Mouse (Mus musculus) neural tube, embryonic 11.5 days (tissue): Measurements from ENCODE around the gene Tanc2. TPM values are rescaled to one million over a fixed set of nuclear protein-coding genes. Genes with fewer than 3 reads are reported as not detected.

Source experiments
- ATAC-seq: fragments of 200-750 bp; cut with Nextera tagmentation; 2 replicates; pipeline ENCODE4 v1.8.0; 2017; ENCODE audit warnings: moderate number of reproducible peaks, mild to moderate bottlenecking, moderate TSS enrichment, moderate library complexity; ENCODE audit not compliant: insufficient read depth, low FRiP score, low TSS enrichment
- DNase-seq: peaks from one replicate; pipeline ENCODE4 v3.0.0-alpha.2; 2015; ENCODE audit warnings: low spot score
- H3K27ac ChIP-seq: fragments of 300-500 bp; sonication (generic); 2 replicates; pipeline ENCODE4 v1.5.1; 2014; ENCODE audit warnings: low read depth, mild to moderate bottlenecking, low read length
- H3K27me3 ChIP-seq: fragments of 300-500 bp; sonication (generic); 2 replicates; pipeline ENCODE4 v1.6.1; 2014; ENCODE audit warnings: mild to moderate bottlenecking, low read length, mixed read lengths; ENCODE audit not compliant: control insufficient read depth, insufficient read depth
- H3K36me3 ChIP-seq: fragments of 300-500 bp; sonication (generic); 2 replicates; pipeline ENCODE4 v1.6.1; 2014; ENCODE audit warnings: mild to moderate bottlenecking, low read length, moderate library complexity, mixed read lengths; ENCODE audit not compliant: control insufficient read depth, insufficient read depth
- H3K4me1 ChIP-seq: fragments of 300-500 bp; sonication (generic); 2 replicates; pipeline ENCODE4 v1.6.1; 2014; ENCODE audit warnings: low read length, mixed read lengths; ENCODE audit not compliant: control insufficient read depth, insufficient read depth
- H3K4me2 ChIP-seq: fragments of 300-500 bp; sonication (generic); 2 replicates; pipeline ENCODE4 v1.6.1; 2014; ENCODE audit warnings: low read depth, mild to moderate bottlenecking, moderate library complexity
- H3K4me3 ChIP-seq: fragments of 300-500 bp; sonication (generic); 2 replicates; pipeline ENCODE4 v1.5.1; 2014; ENCODE audit warnings: low read depth, low read length
- H3K9ac ChIP-seq: fragments of 300-500 bp; sonication (generic); 2 replicates; pipeline ENCODE4 v1.6.1; 2014; ENCODE audit warnings: mild to moderate bottlenecking, low read length
- H3K9me3 ChIP-seq: fragments of 300-500 bp; sonication (generic); 2 replicates; pipeline ENCODE4 v1.6.1; 2016; ENCODE audit warnings: low read length; ENCODE audit not compliant: control insufficient read depth
- WGBS: fragments of 180-500 bp; shearing (Covaris S2); extraction: QIAGEN DNeasy Blood & Tissue Kit; methylation state at CpG from one replicate; pipeline ENCODE4 v1.1.7; 2014; 5-methylcytosine and 5-hydroxymethylcytosine counted together
- polyA plus RNA-seq: library from polyadenylated mRNA; unstranded; fragments of >200 nt; fragmentation: Nextera tagmentation; extraction: Ambion mirVana; gene quantifications from 2 replicates; pipeline ENCODE4 v1.2.1, GENCODE M21; 2014

The Tanc2 gene
- polyA plus RNA-seq, 1 experiment from 2014 or later: 25.0 TPM

DNA sequence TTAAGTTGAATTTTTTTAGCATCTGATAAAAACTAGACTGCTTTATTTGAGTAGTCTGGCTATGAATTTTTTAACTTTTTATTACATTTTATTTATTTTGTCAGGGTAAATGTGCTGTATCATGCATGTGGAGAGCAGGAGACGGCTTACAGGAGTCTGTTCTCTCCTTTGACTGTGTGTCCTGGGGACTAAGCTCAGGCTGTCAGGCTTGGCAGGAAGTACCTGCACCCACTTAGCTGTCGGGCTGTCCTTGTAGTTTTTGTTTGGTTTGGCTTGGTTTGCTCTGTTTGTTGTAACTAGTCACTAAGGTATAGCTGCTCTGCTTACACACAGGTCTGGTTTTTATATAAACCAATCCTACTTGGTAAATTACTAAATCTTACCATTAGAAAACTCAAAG, 234.0 kb downstream of the Tanc2 start:
- DNase-seq (no peak), ATAC-seq (no peak)
- no peaks in the 10 kb centered on the region for H3K4me1 ChIP-seq
- WGBS: 76% methylated on average over 2 of the region's 2 CpGs
- H3K27me3 ChIP-seq: no peaks in the 10 kb centered on the region
- H3K36me3 ChIP-seq: no peaks in the 10 kb centered on the region
- no peaks in the 10 kb centered on the region for H3K9me3 ChIP-seq
- no peak overlapping the region for H3K27ac ChIP-seq
- no peak overlapping the region for H3K4me2 ChIP-seq
- H3K9ac ChIP-seq: no peak overlapping the region
- H3K4me3 ChIP-seq: no peak overlapping the region

DNA sequence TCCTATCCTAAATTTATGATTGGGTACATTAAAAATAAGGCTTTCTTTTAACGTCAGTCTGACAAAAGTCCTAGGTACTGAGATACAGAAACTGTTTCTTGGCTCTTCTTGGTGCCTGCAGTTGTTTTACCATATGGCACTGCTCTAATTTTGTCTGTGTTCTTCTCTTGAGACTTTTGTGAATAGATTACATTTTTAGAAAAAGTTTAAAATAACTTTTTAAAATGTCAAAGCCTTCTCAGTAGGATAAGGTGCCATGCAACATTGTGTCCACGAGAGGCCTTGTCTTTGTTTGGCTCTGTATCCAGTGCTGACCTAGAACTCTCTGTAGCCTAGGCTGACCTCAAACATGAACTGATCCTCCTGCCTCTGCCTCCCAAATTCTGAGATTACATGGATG, 238.4 kb downstream of the Tanc2 start:
- H3K4me1 ChIP-seq: no peaks in the 10 kb centered on the region
- no peak overlapping the region for H3K27ac ChIP-seq
- H3K9ac ChIP-seq: no peak overlapping the region
- WGBS: 89% methylated on average over 2 of the region's 2 CpGs
- no peaks in the 10 kb centered on the region for H3K36me3 ChIP-seq
- H3K4me3 ChIP-seq: no peak overlapping the region
- H3K27me3 ChIP-seq: no peaks in the 10 kb centered on the region
- no peak overlapping the region for H3K4me2 ChIP-seq
- no peak for DNase-seq
- ATAC-seq: no peak
- no peaks in the 10 kb centered on the region for H3K9me3 ChIP-seq

DNA sequence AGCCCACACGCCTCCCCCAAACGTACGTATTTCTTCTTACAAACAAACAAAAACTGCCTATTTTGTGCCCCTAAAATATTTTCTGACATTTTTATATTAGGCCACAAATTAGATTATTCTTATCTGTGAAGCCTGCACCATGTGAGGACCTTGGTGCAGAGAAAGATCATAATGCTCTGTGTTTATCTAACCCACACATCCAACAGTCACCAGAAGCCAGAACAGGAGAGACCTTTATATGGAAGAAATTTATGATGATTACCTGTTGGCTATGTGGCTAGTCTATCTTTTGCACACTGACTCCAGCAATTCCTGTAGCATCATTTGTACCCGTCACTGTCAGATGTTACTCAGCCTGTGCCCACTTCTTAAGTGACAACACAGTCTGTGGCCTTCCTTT, 245.4 kb downstream of the Tanc2 start:
- Histone ChIP-seq H3K36me3 (no peaks in the 10 kb centered on the region; the same call in 1 of the 2 replicates), H3K4me3 (no peak overlapping the region), H3K9ac (no peak overlapping the region), H3K27me3 (no peaks in the 10 kb centered on the region), H3K4me1 (no peaks in the 10 kb centered on the region), H3K9me3 (no peaks in the 10 kb centered on the region), H3K4me2 (no peak overlapping the region), H3K27ac (no peak overlapping the region)
- WGBS: 95% methylated on average over 4 of the region's 4 CpGs
- ATAC-seq (no peak), DNase-seq (no peak)

DNA sequence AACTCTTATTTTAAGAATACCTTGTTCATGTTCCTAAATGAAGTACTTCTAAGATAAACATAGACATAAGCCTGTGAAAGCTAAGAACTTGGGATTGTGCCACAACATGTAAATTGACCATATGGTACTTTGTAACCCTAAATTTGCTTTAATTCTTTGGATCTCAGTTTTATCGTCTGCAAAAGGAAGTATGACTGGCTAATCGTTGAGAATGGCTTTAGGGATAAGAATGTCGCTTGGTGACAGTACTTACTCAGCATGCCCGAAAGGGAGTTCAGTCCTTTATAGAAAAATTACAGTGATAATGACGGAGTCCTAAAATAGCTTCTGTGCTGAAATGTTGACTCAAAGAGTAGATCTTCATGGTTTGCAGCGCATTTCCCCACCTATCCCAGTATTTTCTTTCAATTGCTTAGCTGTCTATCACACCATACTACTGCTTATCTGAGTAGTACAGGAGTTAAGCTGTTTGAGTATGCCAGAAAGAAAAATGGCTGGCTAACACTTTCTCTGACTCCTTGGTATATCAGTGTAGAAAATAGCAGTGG, 246.6 kb downstream of the Tanc2 start:
- Histone ChIP-seq H3K4me2 (no peak overlapping the region), H3K9ac (no peak overlapping the region), H3K9me3 (no peaks in the 10 kb centered on the region), H3K4me3 (no peak overlapping the region), H3K4me1 (no peaks in the 10 kb centered on the region), H3K27me3 (no peaks in the 10 kb centered on the region), H3K36me3 (no peaks in the 10 kb centered on the region; the same call in 1 of the 2 replicates), H3K27ac (no peak overlapping the region)
- no peak for DNase-seq
- 96% methylated on average over 6 of the region's 6 CpGs for whole genome bisulfite sequencing
- no peak for ATAC-seq

DNA sequence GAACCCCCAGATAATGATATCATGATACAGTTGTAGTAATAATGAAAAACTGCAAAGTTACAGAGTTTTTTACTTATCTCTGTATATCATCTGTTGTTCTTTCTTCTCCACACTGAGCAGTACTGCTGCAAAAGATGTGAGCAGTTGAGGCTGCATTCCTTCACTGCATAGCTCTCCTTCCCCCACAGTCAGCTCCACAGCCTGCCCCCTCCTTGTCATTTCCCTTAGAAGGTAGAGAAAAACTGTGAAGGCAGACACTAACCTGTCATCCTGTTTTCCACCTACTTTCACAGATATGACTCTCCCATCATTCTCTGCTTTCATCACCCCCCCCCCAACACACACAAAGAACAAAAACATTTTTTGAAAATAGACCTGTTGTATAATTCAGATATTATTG, 248.2 kb downstream of the Tanc2 start:
- Histone ChIP-seq H3K36me3 (no peaks in the 10 kb centered on the region; the same call in 1 of the 2 replicates), H3K9me3 (no peaks in the 10 kb centered on the region), H3K27ac (no peak overlapping the region), H3K27me3 (no peaks in the 10 kb centered on the region), H3K4me3 (no peak overlapping the region), H3K4me1 (no peaks in the 10 kb centered on the region), H3K4me2 (no peak overlapping the region), H3K9ac (no peak overlapping the region)
- DNase-seq (no peak), ATAC-seq (no peak)

DNA sequence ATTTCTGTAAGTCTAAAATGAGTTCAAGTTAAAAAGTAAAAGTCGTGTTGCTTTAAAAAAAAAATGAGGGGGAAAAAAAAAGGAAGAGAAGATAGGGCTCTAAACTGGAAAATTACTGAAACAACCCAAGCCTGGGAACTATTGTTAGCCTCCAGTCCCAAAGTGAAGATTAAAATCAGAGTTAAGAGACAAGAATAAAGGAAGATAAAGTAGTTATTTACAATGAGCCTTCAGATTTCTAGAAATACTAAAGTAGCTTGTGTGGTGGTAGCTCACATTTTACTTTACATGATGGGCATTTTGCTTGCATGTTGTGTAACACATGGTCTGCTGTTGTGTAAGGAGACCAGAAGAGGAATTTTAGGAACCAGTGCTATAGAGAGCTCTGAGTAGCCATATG, 256.1 kb downstream of the Tanc2 start:
- no peak overlapping the region for H3K4me2 ChIP-seq
- H3K4me3 ChIP-seq: no peak overlapping the region
- no peak for DNase-seq
- no peak overlapping the region for H3K9ac ChIP-seq
- ATAC-seq: no peak
- no peaks in the 10 kb centered on the region for H3K27me3 ChIP-seq
- H3K27ac ChIP-seq: no peak overlapping the region
- no peaks in the 10 kb centered on the region for H3K9me3 ChIP-seq
- 89% methylated on average over 1 of the region's 1 CpGs for WGBS
- no peaks in the 10 kb centered on the region for H3K4me1 ChIP-seq
- H3K36me3 ChIP-seq: no peaks in the 10 kb centered on the region

DNA sequence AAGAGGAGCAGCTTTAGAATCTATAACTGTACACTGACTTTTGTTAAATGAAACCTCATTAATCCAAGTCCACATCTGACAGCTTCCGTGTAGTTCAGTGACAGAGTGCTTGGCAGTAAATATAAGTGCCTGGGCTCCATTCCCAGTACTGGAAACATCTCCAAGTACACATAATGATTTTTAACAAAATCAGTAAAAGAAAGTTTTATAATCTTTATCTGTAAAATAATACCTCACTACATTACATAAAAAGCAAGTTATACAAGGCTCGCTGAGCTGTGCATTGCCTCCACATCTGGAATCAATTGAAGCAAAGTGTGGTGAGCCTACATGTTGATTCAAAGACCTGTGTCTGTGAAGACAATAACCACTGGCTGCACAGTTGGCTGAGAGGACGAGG, 265.7 kb downstream of the Tanc2 start:
- Histone ChIP-seq H3K9ac (no peak overlapping the region), H3K4me1 (no peaks in the 10 kb centered on the region), H3K9me3 (no peaks in the 10 kb centered on the region), H3K27me3 (no peaks in the 10 kb centered on the region), H3K27ac (no peak overlapping the region), H3K4me2 (no peak overlapping the region), H3K36me3 (no peaks in the 10 kb centered on the region), H3K4me3 (no peak overlapping the region)
- no peak for DNase-seq
- WGBS: 57% methylated on average over 3 of the region's 3 CpGs
- ATAC-seq: no peak

DNA sequence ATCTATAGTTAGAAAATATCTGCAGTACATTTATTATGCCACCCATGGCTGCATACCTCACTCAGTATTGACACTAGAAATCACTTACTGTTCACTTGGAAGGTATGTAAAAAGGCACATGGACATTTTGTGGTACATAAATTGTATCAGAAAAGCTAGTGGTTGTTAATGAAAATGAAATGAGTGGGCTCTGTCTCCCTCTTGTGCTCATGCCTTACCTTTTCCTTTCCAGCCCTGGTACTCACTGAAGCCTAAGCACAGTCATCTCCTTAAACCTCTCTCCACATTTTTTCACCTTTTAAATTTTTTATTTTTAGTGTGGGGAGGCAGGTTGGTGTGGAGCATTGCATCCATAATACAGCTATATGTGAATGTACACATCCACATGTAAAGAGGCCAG, 268.3 kb downstream of the Tanc2 start:
- Histone ChIP-seq H3K4me2 (no peak overlapping the region), H3K9ac (no peak overlapping the region), H3K4me1 (no peaks in the 10 kb centered on the region), H3K27me3 (no peaks in the 10 kb centered on the region), H3K36me3 (no peaks in the 10 kb centered on the region), H3K4me3 (no peak overlapping the region), H3K27ac (no peak overlapping the region), H3K9me3 (no peaks in the 10 kb centered on the region)
- no peak for DNase-seq
- ATAC-seq: no peak

DNA sequence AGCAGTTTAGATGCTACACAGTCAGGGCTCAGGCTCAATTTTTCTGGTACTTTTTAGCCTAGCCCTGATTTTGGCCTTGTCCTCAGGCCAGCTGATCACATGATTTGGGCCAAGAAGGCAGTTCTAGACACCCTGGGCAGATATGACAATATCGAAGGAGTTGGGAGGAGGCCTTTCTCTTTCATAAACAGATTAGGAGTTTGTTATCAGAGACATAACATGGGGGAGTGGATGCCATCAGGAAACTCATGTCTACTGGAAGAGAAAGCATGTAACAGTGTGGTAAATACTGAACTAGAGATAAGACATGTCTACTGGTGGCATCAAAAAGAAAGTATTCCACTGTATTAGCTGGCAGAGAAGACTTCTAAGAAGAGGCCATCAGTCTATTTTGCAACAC, 295.8 kb downstream of the Tanc2 start:
- 95% methylated on average over 1 of the region's 1 CpGs for WGBS
- no peak overlapping the region for H3K4me2 ChIP-seq
- H3K27me3 ChIP-seq: no peaks in the 10 kb centered on the region
- no peak overlapping the region for H3K4me3 ChIP-seq
- ATAC-seq (no peak), DNase-seq (no peak)
- H3K9me3 ChIP-seq: no peaks in the 10 kb centered on the region
- no peak overlapping the region for H3K9ac ChIP-seq
- H3K4me1 ChIP-seq: no peaks in the 10 kb centered on the region
- H3K36me3 ChIP-seq: no peaks in the 10 kb centered on the region
- H3K27ac ChIP-seq: no peak overlapping the region
